Mouse (Mus musculus): Measurements from ENCODE around the gene Gpc5. TPM values are rescaled to one million over a fixed set of nuclear protein-coding genes. Genes with fewer than 3 reads are reported as not detected.
A peak's percentile ranks its signal among the peaks of the same experiment; 100 is the strongest.

Gpc5 gene
- polyA plus RNA-seq, 1 experiment from 2014 or later, result 2.0 TPM

DNA sequence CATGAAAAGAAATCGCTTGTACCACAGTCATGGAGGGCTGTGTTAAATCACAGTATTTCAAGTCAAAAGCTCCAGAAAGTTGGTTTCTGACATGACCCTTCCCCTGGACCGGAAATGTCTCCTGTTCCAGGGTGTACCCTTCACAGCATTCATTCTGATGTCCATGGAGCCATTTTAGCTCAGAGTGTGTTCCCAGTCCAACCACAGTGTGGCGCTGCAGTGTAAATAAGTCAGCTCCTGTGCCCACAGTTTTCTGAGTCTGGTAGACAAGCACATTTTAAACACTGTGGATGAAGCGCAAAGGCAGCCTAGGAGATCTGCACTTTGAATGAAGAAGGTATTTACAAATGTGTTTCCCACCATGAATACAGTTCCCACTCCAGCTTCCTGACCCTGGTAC is 383.2 kb downstream of the Gpc5 start:
- no peak for ATAC-seq (ENCODE audit: low FRiP score, low read depth)
- Histone ChIP-seq H3K36me3 (no peaks in the 10 kb centered on the region), H3K4me2 (replicated peaks) (no peak overlapping the region), H3K27me3 (no peaks in the 10 kb centered on the region), H3K27ac (no peak overlapping the region), H3K4me1 (peaks cover 7% of the 10 kb centered on the region; the same call in 1 of the 2 replicates), H3K9ac (no peak overlapping the region), H3K9me3 (no peaks in the 10 kb centered on the region), H3K4me3 (no peak overlapping the region)
- 51% methylated on average over 4 of the region's 4 CpGs for WGBS

DNA sequence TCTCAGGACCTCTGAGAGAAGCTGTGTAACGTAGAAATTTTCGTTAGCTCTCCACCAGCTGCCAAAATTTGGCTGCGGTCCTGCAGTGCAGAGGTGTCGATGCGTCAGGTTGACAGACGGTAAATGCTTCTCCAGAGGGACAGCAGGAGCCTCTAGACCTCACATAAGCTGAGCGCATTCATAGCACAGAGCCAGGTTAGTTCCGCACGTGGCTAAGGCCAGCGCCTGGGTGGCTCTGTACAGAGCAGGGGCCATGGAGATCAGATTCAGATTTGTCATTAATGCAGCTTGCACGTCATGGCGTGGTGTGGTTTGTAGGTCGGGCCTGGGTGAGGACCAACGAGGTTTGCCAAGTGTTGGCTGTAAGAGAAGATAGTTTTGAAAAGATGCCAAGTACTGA is 385.3 kb downstream of the Gpc5 start:
- Histone ChIP-seq H3K27ac (no peak overlapping the region), H3K4me2 (replicated peaks) (peak overlapping the region; percentile 38; the same call in 1 of the 2 replicates), H3K9me3 (no peaks in the 10 kb centered on the region), H3K4me3 (no peak overlapping the region), H3K27me3 (no peaks in the 10 kb centered on the region), H3K36me3 (no peaks in the 10 kb centered on the region), H3K9ac (no peak overlapping the region), H3K4me1 (peaks cover 7% of the 10 kb centered on the region; the same call in 1 of the 2 replicates)
- 49% methylated on average over 14 of the region's 14 CpGs for WGBS
- ATAC-seq (ENCODE audit: low FRiP score, low read depth), result peak; percentile 87; the same call in 1 of the 2 replicates

DNA sequence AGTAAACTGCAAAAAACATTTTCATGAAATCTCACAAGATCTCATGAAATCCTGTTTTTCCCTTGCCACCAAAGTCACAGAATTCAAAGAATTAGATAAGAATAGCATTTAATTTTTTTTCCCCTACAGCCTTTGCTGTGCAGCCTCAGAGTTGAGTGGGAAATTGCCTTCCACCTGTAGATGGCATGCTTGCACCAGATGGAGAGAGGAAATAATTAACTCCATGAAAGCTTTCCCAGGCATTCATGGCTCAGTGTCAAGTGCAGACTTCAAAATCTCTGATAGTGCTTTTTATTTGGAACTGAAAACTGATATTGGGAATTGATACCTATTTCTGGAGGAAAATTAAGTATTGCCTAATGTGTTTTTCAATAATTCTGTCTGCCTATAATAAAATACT is 393.1 kb downstream of the Gpc5 start:
- no peak overlapping the region for H3K4me3 ChIP-seq
- H3K4me1 ChIP-seq, result no peaks in the 10 kb centered on the region
- no peak overlapping the region for H3K27ac ChIP-seq
- no peaks in the 10 kb centered on the region for H3K27me3 ChIP-seq
- H3K9ac ChIP-seq, result no peak overlapping the region
- H3K9me3 ChIP-seq, result no peaks in the 10 kb centered on the region
- H3K4me2 ChIP-seq (replicated peaks), result no peak overlapping the region
- H3K36me3 ChIP-seq, result no peaks in the 10 kb centered on the region
- ATAC-seq (ENCODE audit: low FRiP score, low read depth), result no peak

DNA sequence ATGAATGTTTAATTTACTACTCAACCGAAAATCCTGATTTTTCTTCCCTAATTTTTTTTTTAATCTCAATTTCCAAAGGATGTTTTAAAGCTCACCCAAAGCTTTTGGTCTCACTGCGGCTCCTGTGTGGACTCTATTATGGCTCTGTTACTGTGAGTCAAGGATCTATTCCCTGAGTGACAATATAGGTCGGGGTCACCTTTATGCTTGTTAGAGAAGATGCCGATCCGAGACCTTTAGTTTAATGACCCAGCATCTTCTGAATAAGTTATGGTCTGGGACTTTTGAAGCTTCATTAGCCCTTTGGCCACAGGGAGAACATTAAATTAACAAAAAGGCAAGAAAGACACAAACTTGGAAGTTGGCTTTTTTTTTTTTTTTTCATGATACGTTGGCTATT is 408.8 kb downstream of the Gpc5 start:
- no peaks in the 10 kb centered on the region for H3K9me3 ChIP-seq
- WGBS, result 71% methylated on average over 6 of the region's 6 CpGs
- H3K4me2 ChIP-seq (replicated peaks), result no peak overlapping the region
- H3K9ac ChIP-seq, result no peak overlapping the region
- H3K4me3 ChIP-seq, result no peak overlapping the region
- no peaks in the 10 kb centered on the region for H3K36me3 ChIP-seq
- no peaks in the 10 kb centered on the region for H3K4me1 ChIP-seq
- no peaks in the 10 kb centered on the region for H3K27me3 ChIP-seq
- no peak overlapping the region for H3K27ac ChIP-seq
- no peak for ATAC-seq (ENCODE audit: low FRiP score, low read depth)

DNA sequence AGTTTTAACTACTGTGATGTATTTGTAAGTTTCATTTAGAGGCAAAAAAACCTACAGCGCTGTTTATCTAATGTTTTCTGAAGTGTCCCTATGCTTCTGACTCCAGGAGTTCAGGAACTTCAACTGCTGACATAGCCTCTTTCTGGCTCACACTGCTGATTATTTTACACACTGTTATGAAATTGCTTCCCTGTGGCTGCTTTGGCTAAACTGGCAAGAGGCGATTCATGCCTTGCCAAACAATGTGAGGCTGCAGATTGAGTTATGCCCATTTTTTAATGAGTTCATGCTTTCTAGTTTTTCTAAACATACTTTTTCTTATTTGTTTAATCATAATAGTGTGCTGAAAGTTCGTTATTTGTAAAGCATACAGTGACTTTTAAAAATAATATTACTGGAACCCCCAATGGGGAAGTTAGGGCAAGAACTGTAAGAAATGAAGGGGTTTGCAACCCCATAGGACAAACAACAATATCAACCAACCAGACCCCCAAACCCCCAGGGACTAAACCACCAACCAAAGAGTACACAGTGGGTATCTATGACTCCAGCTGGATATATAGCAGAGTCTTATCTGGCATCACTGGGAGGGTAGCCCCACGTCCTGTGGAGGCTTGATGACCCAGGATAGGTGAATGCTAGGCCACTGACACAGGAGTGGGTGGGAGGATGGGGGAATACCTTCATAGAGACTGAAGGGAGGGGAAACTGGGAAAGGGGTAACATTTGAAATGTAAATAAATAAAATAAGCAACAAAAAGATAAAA is 454.7 kb downstream of the Gpc5 start:
- Histone ChIP-seq H3K4me1 (no peaks in the 10 kb centered on the region), H3K4me3 (no peak overlapping the region), H3K9me3 (no peaks in the 10 kb centered on the region), H3K27me3 (no peaks in the 10 kb centered on the region), H3K36me3 (no peaks in the 10 kb centered on the region), H3K4me2 (replicated peaks) (no peak overlapping the region), H3K9ac (no peak overlapping the region), H3K27ac (no peak overlapping the region)
- ATAC-seq (ENCODE audit: low FRiP score, low read depth), result peak; percentile 51; the same call in 1 of the 2 replicates
- 76% methylated on average over 4 of the region's 4 CpGs for WGBS

DNA sequence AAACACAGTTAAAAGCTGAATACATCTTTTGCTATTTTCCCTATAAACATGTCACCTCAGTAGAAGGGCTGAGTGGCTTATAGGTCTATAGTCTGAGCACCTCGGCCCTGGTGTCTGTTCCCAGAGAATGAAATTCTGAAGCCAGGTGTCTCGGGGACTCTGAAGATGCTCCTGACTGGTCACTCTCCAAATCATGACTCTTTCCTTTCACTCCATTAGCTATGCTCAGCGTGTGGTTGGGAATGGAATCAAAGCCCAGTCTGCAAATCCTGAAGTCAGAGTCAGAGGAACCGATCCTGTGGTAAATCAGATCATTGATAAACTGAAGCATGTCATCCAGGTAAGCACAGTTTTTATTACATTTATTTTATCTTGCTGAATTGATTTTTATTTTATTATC is 460.0 kb downstream of the Gpc5 start:
- Histone ChIP-seq H3K27ac (no peak overlapping the region), H3K4me1 (no peaks in the 10 kb centered on the region), H3K4me2 (replicated peaks) (no peak overlapping the region), H3K9ac (no peak overlapping the region), H3K36me3 (no peaks in the 10 kb centered on the region), H3K27me3 (no peaks in the 10 kb centered on the region), H3K9me3 (no peaks in the 10 kb centered on the region), H3K4me3 (no peak overlapping the region)
- WGBS, result 82% methylated on average over 4 of the region's 4 CpGs
- ATAC-seq (ENCODE audit: low FRiP score, low read depth), result no peak

DNA sequence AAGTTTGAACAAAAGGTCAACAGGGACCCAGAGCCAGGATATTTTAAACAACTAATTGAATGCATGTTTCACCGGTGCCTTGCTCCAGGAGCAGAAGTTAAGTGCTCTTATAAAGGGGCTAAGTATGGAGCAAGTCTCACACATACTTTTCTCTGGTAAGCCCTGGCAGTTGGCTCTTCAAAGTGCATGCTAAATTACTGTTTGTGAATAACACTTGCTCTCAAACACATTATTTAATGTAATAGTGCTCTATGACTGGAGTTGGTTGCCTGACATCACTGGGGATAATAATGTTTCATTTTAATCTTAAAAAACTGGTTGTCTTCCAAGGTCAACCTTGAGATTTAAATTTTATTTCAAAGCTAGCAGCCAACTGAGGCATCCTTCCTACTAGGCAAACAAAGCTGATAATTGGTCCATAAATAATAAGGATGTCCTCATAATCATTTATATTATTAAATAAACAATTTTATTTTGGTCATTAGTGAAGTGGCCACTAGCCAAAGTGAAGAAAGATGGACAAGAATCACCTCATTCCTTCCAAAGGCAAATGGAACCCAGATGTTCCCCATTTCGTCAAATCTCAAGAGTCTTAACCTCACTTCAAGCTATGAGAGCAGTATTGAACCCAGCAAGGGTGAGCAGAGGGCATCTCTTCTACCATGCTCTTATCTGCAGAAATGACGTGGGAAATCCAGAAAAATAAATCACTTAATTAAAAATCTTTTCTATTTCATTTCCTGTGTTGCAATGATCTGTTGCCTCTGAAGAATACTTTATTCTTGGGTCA is 488.6 kb downstream of the Gpc5 start:
- Histone ChIP-seq H3K36me3 (no peaks in the 10 kb centered on the region), H3K9ac (no peak overlapping the region), H3K4me2 (replicated peaks) (no peak overlapping the region), H3K4me3 (no peak overlapping the region), H3K27ac (no peak overlapping the region), H3K4me1 (no peaks in the 10 kb centered on the region), H3K9me3 (no peaks in the 10 kb centered on the region), H3K27me3 (no peaks in the 10 kb centered on the region)
- WGBS, result 39% methylated on average over 3 of the region's 3 CpGs
- ATAC-seq (ENCODE audit: low FRiP score, low read depth), result no peak

DNA sequence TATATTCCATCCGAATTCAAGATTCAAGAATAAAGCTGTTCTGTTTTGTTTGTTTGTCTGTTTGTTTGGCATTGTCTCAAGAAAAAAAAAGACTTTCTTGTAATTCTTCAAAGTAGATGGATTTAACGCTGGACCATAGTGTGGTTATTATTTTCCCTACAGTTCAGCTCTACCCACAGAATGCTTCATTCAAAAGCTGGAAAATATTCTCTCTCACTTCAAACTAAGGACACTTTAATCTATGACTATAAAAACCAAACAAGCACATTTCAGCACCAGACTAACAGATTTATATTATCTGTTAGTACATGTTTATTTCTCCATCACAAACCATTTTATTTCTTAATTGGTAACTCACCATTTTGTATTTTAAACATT is 489.2 kb downstream of the Gpc5 start:
- Histone ChIP-seq H3K36me3 (no peaks in the 10 kb centered on the region), H3K4me1 (no peaks in the 10 kb centered on the region), H3K9me3 (no peaks in the 10 kb centered on the region), H3K4me3 (no peak overlapping the region), H3K9ac (no peak overlapping the region), H3K4me2 (replicated peaks) (no peak overlapping the region), H3K27me3 (no peaks in the 10 kb centered on the region), H3K27ac (no peak overlapping the region)
- no peak for ATAC-seq (ENCODE audit: low FRiP score, low read depth)
- WGBS, result 77% methylated on average over 2 of the region's 2 CpGs

DNA sequence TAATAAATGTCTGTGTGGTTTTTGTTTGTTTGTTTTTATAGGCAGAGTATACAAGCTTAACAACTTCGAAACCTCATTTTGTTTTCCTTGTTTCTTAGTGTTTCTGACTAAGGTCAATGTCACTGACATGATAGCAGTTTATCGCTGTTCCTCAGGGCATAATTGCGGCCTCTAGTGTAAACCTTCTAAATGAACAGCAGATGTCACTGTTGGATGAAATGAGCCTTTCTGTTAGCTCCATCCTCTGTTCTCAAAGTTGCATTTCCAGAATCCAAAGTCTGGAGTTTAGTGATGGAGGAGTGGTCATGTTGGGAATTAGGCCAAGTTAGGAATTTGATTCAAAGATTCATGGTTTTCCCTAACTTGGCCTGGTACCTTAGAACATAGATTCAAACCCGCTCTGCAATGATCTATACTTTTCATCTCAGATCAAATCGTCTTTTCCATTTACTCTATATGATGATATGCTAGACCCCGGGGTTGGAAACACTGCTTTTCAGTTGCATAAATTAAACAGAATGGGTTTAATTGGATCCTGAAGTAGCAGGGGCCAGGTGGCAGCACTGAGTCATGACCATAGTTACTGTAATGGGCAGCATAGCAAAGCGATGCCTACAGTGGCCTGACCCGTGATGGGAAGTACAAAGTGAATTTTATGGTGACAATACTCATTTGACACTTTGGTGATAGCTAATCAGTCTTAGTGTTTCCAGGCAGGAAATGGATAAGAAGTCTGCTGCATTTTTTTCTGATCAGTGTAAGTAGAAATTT is 508.4 kb downstream of the Gpc5 start:
- Histone ChIP-seq H3K4me2 (replicated peaks) (no peak overlapping the region), H3K9ac (no peak overlapping the region), H3K27ac (no peak overlapping the region), H3K9me3 (no peaks in the 10 kb centered on the region), H3K4me1 (no peaks in the 10 kb centered on the region), H3K4me3 (no peak overlapping the region), H3K36me3 (no peaks in the 10 kb centered on the region), H3K27me3 (no peaks in the 10 kb centered on the region)
- WGBS, result 63% methylated on average over 8 of the region's 8 CpGs
- ATAC-seq (ENCODE audit: low FRiP score, low read depth), result no peak

DNA sequence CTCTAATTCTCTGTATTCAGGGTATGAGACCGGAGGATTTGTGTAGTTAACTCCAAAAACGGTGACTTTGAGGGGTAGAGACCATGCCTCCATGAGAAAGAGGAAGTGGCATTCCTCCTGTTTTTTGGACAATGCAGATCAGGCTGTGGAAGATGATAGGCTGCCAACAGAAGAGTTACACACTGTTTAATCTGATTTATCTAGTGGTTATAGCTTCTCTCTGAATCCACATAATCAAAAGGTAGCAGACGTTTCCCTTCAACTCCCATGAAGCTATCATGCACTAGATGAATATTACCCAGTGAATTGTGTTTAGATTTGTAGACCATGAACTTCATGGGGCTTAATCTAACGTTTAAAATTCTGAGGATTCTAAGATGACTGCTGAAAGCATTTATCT is 522.1 kb downstream of the Gpc5 start:
- no peaks in the 10 kb centered on the region for H3K9me3 ChIP-seq
- no peaks in the 10 kb centered on the region for H3K36me3 ChIP-seq
- no peaks in the 10 kb centered on the region for H3K27me3 ChIP-seq
- H3K4me1 ChIP-seq, result no peaks in the 10 kb centered on the region
- WGBS, result 85% methylated on average over 4 of the region's 4 CpGs
- no peak for ATAC-seq (ENCODE audit: low FRiP score, low read depth)
- no peak overlapping the region for H3K4me2 ChIP-seq (replicated peaks)
- no peak overlapping the region for H3K4me3 ChIP-seq
- no peak overlapping the region for H3K9ac ChIP-seq
- H3K27ac ChIP-seq, result no peak overlapping the region

DNA sequence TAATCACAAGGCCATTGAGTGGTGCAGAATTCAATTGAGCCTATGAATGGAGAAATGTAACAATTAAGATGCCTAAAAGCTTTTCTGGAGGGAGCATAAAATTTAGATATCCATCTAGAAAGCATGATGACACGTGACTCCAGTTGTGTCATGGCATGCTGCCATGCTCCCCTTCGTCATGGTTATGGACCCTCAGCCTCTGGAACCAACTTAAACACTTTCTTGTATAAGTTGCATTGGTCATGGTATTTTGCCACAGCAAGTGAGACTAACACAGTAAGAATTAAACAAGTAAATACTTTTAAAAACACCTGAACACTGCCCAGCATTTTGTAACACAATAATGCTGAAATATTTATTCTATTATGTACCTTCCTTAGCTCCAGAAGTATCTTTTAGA is 524.3 kb downstream of the Gpc5 start:
- H3K36me3 ChIP-seq, result no peaks in the 10 kb centered on the region
- no peak overlapping the region for H3K4me2 ChIP-seq (replicated peaks)
- no peaks in the 10 kb centered on the region for H3K4me1 ChIP-seq
- ATAC-seq (ENCODE audit: low FRiP score, low read depth), result no peak
- no peak overlapping the region for H3K4me3 ChIP-seq
- H3K9me3 ChIP-seq, result no peaks in the 10 kb centered on the region
- H3K9ac ChIP-seq, result no peak overlapping the region
- 75% methylated on average over 2 of the region's 2 CpGs for WGBS
- H3K27ac ChIP-seq, result no peak overlapping the region
- no peaks in the 10 kb centered on the region for H3K27me3 ChIP-seq

DNA sequence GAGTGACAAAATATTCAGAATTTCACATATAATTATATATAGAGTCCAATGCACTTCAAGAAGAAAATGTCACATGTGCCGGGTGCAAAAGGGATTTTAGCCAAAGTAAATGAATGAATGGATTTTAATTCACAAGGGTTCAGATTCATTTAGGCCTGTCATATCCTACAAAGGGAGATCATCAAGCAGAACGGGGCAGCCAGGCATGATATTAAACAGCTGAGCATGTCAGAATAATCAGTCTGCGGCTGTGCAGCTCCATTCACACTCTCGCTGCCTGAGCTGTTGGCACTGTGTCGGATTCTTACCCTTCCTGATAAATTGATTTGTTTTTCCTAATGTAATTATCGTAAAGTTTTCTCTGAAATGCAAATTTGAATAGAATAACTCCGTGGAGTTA is 524.8 kb downstream of the Gpc5 start:
- H3K4me3 ChIP-seq, result no peak overlapping the region
- H3K9me3 ChIP-seq, result no peaks in the 10 kb centered on the region
- H3K27me3 ChIP-seq, result no peaks in the 10 kb centered on the region
- WGBS, result 67% methylated on average over 7 of the region's 7 CpGs
- H3K36me3 ChIP-seq, result no peaks in the 10 kb centered on the region
- H3K27ac ChIP-seq, result no peak overlapping the region
- no peak for ATAC-seq (ENCODE audit: low FRiP score, low read depth)
- no peaks in the 10 kb centered on the region for H3K4me1 ChIP-seq
- H3K4me2 ChIP-seq (replicated peaks), result no peak overlapping the region
- H3K9ac ChIP-seq, result no peak overlapping the region
